Mouse (Mus musculus): ENCODE results near the gene Srsf5. TPM values are rescaled to one million over a fixed set of nuclear protein-coding genes. Genes with fewer than 3 reads are reported as not detected.

Gene Srsf5
- total RNA-seq, 1 experiment from 2014 or later: 2,246 TPM

DNA sequence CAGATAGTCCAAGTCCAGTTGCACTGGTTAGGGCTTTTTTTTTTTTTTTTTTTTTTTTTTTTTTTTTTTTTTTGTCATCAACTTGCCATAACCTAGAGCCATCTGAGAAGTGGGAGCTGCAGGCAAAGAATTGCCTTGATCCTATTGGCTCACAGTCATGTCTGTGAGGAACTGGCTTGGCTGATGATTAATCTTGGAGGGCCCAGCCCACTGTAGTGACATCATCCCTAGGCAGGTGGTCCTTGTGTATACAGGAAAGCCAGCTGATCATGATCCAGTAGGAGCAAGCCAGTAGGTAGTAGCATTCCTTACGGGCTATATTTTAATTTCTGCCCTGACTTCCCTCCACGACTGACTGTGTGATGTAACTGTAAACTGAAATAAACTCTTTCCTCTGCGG lies 43.0 kb downstream of the Srsf5 start:
- no peak for ATAC-seq (replicated peaks; ENCODE audit: insufficient number of reproducible peaks, low FRiP score, low TSS enrichment, poor library complexity, severe bottlenecking)

DNA sequence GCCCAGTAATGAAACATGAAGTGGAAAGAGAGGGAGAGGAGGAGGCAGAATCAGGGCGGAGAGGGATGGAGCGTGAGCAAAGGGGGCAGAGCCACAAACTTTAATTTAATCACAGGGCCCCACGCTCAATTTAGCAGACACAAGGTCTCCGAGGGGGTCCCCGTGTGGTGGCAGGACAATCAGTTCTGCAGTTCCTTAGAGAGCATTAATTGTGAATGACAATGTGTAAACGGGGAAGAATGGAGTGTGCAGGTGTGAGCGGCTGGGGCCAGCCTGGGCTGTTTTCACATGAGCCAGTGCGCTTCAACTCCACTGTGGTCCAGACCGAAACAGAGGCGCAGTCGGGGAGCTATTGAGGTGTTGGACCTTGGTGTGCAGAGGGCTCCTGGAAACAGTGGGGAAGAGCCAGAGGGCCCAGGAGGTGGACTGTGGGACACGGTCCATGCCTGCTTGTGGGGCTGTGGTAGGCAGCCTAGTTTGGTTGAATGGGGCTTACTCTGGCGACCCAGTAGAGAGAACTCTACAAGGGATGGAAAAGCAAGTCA lies 45.7 kb downstream of the Srsf5 start:
- no peak for ATAC-seq (replicated peaks; ENCODE audit: insufficient number of reproducible peaks, low FRiP score, low TSS enrichment, poor library complexity, severe bottlenecking)

DNA sequence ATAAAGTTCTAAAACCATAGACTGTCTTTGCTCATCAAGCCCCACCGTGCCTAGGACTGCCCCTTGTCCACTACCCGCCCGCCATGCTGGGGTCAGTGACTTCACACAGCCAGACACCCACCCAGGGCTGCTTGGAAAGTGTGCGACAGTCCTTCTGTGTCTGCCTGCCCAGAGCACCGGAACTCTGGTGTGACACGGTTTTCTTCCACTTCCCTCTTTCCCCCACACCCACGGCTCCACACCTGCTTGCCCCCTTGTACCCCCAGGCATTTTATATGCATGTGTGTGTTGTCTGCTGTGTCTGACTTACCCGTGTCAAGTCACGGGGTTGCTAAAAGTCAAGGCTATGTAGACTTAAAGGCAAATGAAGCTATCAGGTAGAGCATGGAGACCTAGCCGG lies 46.5 kb downstream of the Srsf5 start:
- ATAC-seq (replicated peaks; ENCODE audit: insufficient number of reproducible peaks, low FRiP score, low TSS enrichment, poor library complexity, severe bottlenecking): no peak

DNA sequence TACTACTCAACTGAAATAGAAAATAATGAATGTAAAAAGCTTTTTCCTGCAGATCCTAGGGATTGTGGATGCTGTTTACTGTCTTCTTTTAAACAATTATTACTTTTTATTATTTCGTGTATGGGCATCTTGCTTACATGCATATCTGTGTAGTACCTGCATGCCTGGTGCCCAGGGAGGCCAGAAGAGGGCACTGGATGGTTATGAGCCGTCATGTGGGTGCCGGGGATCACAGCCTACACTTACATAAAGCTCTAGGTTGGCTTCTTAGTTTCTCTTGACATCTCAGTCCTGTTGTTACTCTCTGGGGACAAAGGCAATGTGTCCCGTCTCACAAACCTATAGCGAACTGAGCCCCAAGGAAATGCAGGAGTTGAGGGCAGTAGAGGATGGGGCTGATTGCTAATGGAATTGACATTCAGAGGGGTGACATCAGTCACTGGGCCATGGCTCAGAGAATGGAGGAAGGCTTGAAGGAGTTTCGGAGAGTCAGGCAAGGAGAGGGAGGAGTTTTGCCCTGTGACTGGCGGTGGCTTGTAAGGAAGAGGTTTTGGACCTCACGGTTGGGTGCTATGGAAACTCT lies 47.3 kb downstream of the Srsf5 start:
- ATAC-seq (replicated peaks; ENCODE audit: insufficient number of reproducible peaks, low FRiP score, low TSS enrichment, poor library complexity, severe bottlenecking): no peak

DNA sequence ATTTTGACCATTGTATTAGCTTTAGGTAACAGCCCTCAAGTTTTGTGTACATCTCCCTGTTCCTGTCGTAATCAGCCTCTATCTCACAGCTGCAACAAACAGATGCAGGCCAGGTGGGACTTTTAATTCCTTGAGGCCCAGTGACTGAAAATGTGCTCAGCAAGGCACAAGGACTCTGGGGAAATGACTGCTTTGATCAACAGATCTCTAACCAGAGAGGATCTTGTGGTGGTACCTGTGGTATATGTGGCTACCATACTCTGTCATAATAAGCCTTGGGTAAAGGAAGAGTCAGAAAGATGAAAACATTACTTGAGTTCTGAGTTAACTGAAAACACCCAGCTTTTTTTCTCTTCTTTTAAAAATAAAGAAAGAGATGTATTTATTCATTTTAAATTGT lies 48.5 kb downstream of the Srsf5 start:
- no peak for ATAC-seq (replicated peaks; ENCODE audit: insufficient number of reproducible peaks, low FRiP score, low TSS enrichment, poor library complexity, severe bottlenecking)

DNA sequence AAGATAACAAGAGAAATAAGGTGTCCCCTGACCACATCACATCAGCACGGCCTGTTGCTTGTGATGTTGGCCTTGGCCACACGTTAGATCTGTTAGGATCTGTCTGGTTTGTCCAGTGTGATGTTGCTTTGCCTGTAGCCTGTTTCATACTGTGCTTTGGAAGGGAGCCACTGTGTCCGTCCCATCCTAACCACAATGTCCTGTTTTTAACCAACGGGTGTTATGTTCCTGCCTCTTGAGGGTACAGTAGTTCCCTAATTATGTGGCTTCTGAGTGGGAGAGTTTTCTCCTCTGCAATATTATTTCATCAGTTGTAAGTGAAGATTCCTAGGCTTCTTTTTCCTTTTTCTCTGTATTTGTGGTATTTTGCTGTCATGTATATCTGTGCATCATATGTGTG lies 50.0 kb downstream of the Srsf5 start:
- peak; percentile 54; the same call in 1 of the 2 replicates for ATAC-seq (replicated peaks; ENCODE audit: insufficient number of reproducible peaks, low FRiP score, low TSS enrichment, poor library complexity, severe bottlenecking)

DNA sequence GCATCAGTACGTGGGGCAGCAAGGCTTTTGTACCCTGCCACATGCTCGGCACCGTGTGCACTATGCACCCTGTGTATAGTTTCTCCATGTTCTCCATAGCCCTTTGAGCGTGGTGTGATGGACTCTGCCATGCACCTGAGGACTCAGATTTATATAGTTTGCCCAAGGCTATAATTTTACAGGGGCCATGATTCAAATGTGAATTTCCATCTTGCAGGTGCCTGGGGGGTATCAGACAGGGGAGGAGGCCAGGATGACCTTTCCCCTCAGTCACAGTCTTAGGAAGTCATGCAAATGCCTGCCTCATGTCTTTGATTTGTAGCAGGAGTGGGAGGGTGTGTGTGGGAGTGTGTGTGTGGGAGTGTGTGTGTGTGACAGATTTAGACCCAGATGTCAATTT lies 52.3 kb downstream of the Srsf5 start:
- no peak for ATAC-seq (replicated peaks; ENCODE audit: insufficient number of reproducible peaks, low FRiP score, low TSS enrichment, poor library complexity, severe bottlenecking)

DNA sequence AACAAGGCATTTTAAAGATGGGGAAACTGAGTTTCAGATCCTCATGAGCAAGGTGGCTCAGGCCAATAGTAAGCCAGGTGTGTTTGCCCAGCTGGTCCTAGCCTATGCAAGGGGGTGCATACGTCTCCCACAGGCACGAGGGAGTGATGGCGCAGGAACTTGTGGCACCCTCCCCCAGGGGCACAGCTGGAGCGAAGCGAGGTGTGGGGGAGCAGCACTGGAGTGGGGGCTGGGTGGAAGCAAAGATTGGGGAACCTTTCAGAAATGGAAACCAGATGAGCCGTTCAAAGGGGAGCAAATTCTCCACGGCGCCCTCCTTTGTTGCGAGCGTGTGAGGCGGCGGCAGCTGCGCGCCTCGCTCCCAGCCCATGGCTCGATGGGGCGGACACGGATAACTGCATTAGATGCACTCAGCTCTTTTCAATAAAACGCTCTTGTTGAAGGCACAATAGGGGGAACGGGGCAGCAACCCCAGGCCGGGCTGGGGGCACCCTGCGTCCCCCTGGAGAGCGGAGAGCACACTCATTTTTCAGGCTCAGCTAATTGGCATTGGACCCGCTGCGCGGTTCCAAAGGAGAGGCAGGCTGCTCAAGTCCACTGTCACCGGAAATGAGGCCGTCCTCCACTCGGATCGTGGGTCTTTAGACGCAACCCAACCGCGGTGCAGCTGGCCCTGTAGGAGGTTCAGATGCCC lies 53.4 kb downstream of the Srsf5 start:
- no peak for ATAC-seq (replicated peaks; ENCODE audit: insufficient number of reproducible peaks, low FRiP score, low TSS enrichment, poor library complexity, severe bottlenecking)

Other genes starting within 250 kb of the Srsf5 start
- gene Ccdc177, start 184.8 kb upstream of the Srsf5 start, total RNA-seq (2017): not detected in 3 replicates
- gene Susd6, start 155.0 kb upstream of the Srsf5 start, total RNA-seq (2017): 49.0 to 81.1 TPM (median 52.5 TPM) in 3 replicates
- 3.2 TPM in 1 of 3 replicates, not detected in the others for gene Slc10a1, start 23.2 kb downstream of the Srsf5 start, total RNA-seq (2017)
- 0.19 to 0.58 TPM in 2 of 3 replicates, not detected in the other for gene Smoc1, start 81.3 kb downstream of the Srsf5 start, total RNA-seq (2017)

All from monocyte, adult 5-6 weeks (primary cell).